Mouse (Mus musculus): ENCODE measurements around the gene 1700109H08Rik. TPM values are rescaled to one million over a fixed set of nuclear protein-coding genes. Genes with fewer than 3 reads are reported as not detected.
"Not testable (repeated sequence)": the region's sequence is repeated elsewhere in the genome, so short reads cannot be mapped to it uniquely, and the experiment has no call there.

1700109H08Rik gene
- polyA plus RNA-seq, 1 experiment, result 5.5 TPM

- no peak for TF ChIP-seq POLR2A (IDR thresholded peaks at IDR 0.05; ENCODE audit: borderline replicate concordance, extremely low read depth, insufficient read depth, insufficient read length, poor library complexity, severe bottlenecking)
- no peak for TF ChIP-seq CTCF (IDR thresholded peaks at IDR 0.05; ENCODE audit: borderline replicate concordance, extremely low read depth, insufficient read depth, insufficient read length)
- no peak for DNase-seq (ENCODE audit: low read depth)
Observed at GRCm38 (mm10) chr5:3607114-3607513, 35.7 kb downstream of the 1700109H08Rik start.

GRCm38 (mm10) chr5:3609241-3609640 is 37.9 kb downstream of the 1700109H08Rik start:
- DNase-seq (ENCODE audit: low read depth), result no peak
- no peak for TF ChIP-seq POLR2A (IDR thresholded peaks at IDR 0.05; ENCODE audit: borderline replicate concordance, extremely low read depth, insufficient read depth, insufficient read length, poor library complexity, severe bottlenecking)
- TF ChIP-seq CTCF (IDR thresholded peaks at IDR 0.05; ENCODE audit: borderline replicate concordance, extremely low read depth, insufficient read depth, insufficient read length), result no peak

DNA sequence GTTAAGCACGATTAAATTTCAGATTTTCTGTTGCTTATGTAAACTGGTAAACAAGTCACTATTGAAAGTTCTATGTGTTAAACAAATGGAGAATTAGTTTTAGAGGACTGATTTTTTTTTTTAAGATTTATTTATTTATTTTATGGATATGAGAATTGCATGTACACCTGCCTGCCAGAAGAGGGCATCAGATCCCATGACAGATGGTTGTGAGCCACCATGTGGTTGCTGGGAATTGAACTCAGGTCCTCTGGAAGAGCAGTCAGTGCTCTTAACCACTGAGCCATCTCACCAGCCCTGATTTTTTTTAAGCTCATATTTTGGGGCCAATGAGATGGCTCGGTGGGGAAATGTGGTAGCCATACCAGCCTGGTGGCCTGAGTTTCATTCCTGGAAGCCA is 40.5 kb downstream of the 1700109H08Rik start:
- DNase-seq (ENCODE audit: low read depth), result not testable (repeated sequence)

- no peak for DNase-seq (ENCODE audit: low read depth)
- TF ChIP-seq POLR2A (IDR thresholded peaks at IDR 0.05; ENCODE audit: borderline replicate concordance, extremely low read depth, insufficient read depth, insufficient read length, poor library complexity, severe bottlenecking) (no peak), CTCF (IDR thresholded peaks at IDR 0.05; ENCODE audit: borderline replicate concordance, extremely low read depth, insufficient read depth, insufficient read length) (no peak)
Observed at GRCm38 (mm10) chr5:3620486-3620885, 49.1 kb downstream of the 1700109H08Rik start.

- DNase-seq (ENCODE audit: low read depth), result no peak
- no peak for TF ChIP-seq POLR2A (IDR thresholded peaks at IDR 0.05; ENCODE audit: borderline replicate concordance, extremely low read depth, insufficient read depth, insufficient read length, poor library complexity, severe bottlenecking)
- TF ChIP-seq CTCF (IDR thresholded peaks at IDR 0.05; ENCODE audit: borderline replicate concordance, extremely low read depth, insufficient read depth, insufficient read length), result no peak
Observed at GRCm38 (mm10) chr5:3630055-3630454, 58.7 kb downstream of the 1700109H08Rik start.

- no peak for TF ChIP-seq CTCF (IDR thresholded peaks at IDR 0.05; ENCODE audit: borderline replicate concordance, extremely low read depth, insufficient read depth, insufficient read length)
- no peak for TF ChIP-seq POLR2A (IDR thresholded peaks at IDR 0.05; ENCODE audit: borderline replicate concordance, extremely low read depth, insufficient read depth, insufficient read length, poor library complexity, severe bottlenecking)
- DNase-seq (ENCODE audit: low read depth), result no peak
Observed at GRCm38 (mm10) chr5:3631512-3632271, 60.3 kb downstream of the 1700109H08Rik start.

DNA sequence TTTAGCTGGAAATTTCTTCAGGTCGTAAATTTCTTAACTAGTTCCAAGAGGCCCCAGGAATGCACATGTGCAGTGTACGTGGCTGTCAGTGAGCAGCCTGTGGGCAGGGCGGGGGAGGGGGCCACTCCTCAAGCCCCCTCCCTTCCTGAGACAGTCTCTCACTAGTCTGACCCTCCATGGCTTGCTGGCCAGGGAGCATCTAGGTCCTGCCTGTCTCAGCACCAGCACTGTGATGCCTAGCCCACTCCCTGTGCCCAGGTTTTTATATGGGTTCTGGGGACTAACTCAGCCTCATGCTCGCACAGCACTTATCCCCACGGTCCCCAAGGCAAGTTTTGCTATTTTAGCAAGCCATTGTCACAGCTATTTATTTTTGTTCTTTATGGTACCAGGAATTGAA is 60.9 kb downstream of the 1700109H08Rik start:
- TF ChIP-seq CTCF (IDR thresholded peaks at IDR 0.05; ENCODE audit: borderline replicate concordance, extremely low read depth, insufficient read depth, insufficient read length) (no peak), POLR2A (IDR thresholded peaks at IDR 0.05; ENCODE audit: borderline replicate concordance, extremely low read depth, insufficient read depth, insufficient read length, poor library complexity, severe bottlenecking) (no peak)
- no peak for DNase-seq (ENCODE audit: low read depth)

GRCm38 (mm10) chr5:3633315-3633714 is 61.9 kb downstream of the 1700109H08Rik start:
- TF ChIP-seq CTCF (IDR thresholded peaks at IDR 0.05; ENCODE audit: borderline replicate concordance, extremely low read depth, insufficient read depth, insufficient read length) (no peak), POLR2A (IDR thresholded peaks at IDR 0.05; ENCODE audit: borderline replicate concordance, extremely low read depth, insufficient read depth, insufficient read length, poor library complexity, severe bottlenecking) (no peak)
- no peak for DNase-seq (ENCODE audit: low read depth)

- DNase-seq (ENCODE audit: low read depth), result no peak
- TF ChIP-seq POLR2A (IDR thresholded peaks at IDR 0.05; ENCODE audit: borderline replicate concordance, extremely low read depth, insufficient read depth, insufficient read length, poor library complexity, severe bottlenecking) (no peak), CTCF (IDR thresholded peaks at IDR 0.05; ENCODE audit: borderline replicate concordance, extremely low read depth, insufficient read depth, insufficient read length) (peak; percentile 56; the same call in 1 of the 2 replicates)
Observed at GRCm38 (mm10) chr5:3633951-3634350, 62.6 kb downstream of the 1700109H08Rik start.

Other genes with a start within 250 kb of the 1700109H08Rik start
- gene Cdk6, start 230.1 kb upstream of the 1700109H08Rik start, polyA plus RNA-seq (2012; rRNA removed), result 10.0 and 10.4 TPM in 2 replicates
- 26.6 and 27.1 TPM in 2 replicates for gene Fam133b, start 27.7 kb upstream of the 1700109H08Rik start, polyA plus RNA-seq (2012; rRNA removed)
- 24.6 and 24.7 TPM in 2 replicates for gene Pex1, start 24.5 kb downstream of the 1700109H08Rik start, polyA plus RNA-seq (2012; rRNA removed)
- gene Rbm48, start 25.0 kb downstream of the 1700109H08Rik start, polyA plus RNA-seq (2012; rRNA removed), result 11.2 and 12.3 TPM in 2 replicates
- not detected in 2 replicates for gene Tmbim7, start 79.6 kb downstream of the 1700109H08Rik start, polyA plus RNA-seq (2012; rRNA removed)
- gene Gatad1, start 85.6 kb downstream of the 1700109H08Rik start, polyA plus RNA-seq (2012; rRNA removed), result 52.7 and 73.9 TPM in 2 replicates
- 19.3 and 27.8 TPM in 2 replicates for gene Ankib1, start 231.4 kb downstream of the 1700109H08Rik start, polyA plus RNA-seq (2012; rRNA removed)
- 46.4 and 50.0 TPM in 2 replicates for gene Krit1, start 231.6 kb downstream of the 1700109H08Rik start, polyA plus RNA-seq (2012; rRNA removed)

Data from brain, embryonic 14.5 days (tissue).